Mouse (Mus musculus) olfactory bulb, adult 2 months (tissue): ENCODE results near the gene St13.

ENCODE experiments used
- CTCF ChIP-seq: fragments of 200-500 bp; IDR thresholded peaks from 2 replicates; pipeline ENCODE4 v1.5.1; 2012; ENCODE audit warnings: low read depth, mild to moderate bottlenecking, low read length, moderate library complexity; ENCODE audit not compliant: insufficient read depth
- POLR2A ChIP-seq: fragments of 200-500 bp; IDR thresholded peaks from 2 replicates; pipeline ENCODE4 v1.6.1; 2012; ENCODE audit warnings: mild to moderate bottlenecking, low read depth, low read length, moderate library complexity; ENCODE audit not compliant: insufficient read depth

- TF ChIP-seq CTCF (no peak), POLR2A (no peak)
Observed at GRCm38 (mm10) chr15:81364271-81364670, 35.6 kb downstream of the St13 start.
